Mouse (Mus musculus): ENCODE measurements at regions not wholly inside any gene's neighbourhood (a gene's known extent, or its start where the extent isn't known, plus 50 kb on each side); places are given as distances from the start of the nearest gene placed in this dataset.
A peak's percentile ranks its signal among the peaks of the same experiment; 100 is the strongest.

- no peak for DNase-seq (ENCODE audit: low spot score)
Observed at GRCm38 (mm10) chr5:111506821-111507220, 89.7 kb downstream of the Mn1 start.

GRCm38 (mm10) chr5:111507332-111507731, 90.2 kb downstream of the Mn1 start:
- DNase-seq (ENCODE audit: low spot score), result no peak

- DNase-seq (ENCODE audit: low spot score), result no peak
Observed at GRCm38 (mm10) chr5:111509014-111509561, 91.9 kb downstream of the Mn1 start.

- DNase-seq (ENCODE audit: low spot score), result no peak
Observed at GRCm38 (mm10) chr5:111509575-111510057, 92.5 kb downstream of the Mn1 start.

GRCm38 (mm10) chr5:111510183-111510878, 93.2 kb downstream of the Mn1 start:
- DNase-seq (ENCODE audit: low spot score), result peak; percentile 37

GRCm38 (mm10) chr5:111510879-111511231, 93.7 kb downstream of the Mn1 start:
- no peak for DNase-seq (ENCODE audit: low spot score)

- no peak for DNase-seq (ENCODE audit: low spot score)
Observed at GRCm38 (mm10) chr5:111511982-111512381, 94.8 kb downstream of the Mn1 start.

GRCm38 (mm10) chr5:111513976-111514375, 96.8 kb downstream of the Mn1 start:
- no peak for DNase-seq (ENCODE audit: low spot score)

GRCm38 (mm10) chr5:111519059-111519458, 101.9 kb downstream of the Mn1 start:
- no peak for DNase-seq (ENCODE audit: low spot score)

- DNase-seq (ENCODE audit: low spot score), result no peak
Observed at GRCm38 (mm10) chr5:111519500-111520041, 102.4 kb downstream of the Mn1 start.

GRCm38 (mm10) chr5:111521866-111522265, 104.7 kb downstream of the Mn1 start:
- no peak for DNase-seq (ENCODE audit: low spot score)

GRCm38 (mm10) chr5:111522586-111522985, 105.4 kb downstream of the Mn1 start:
- DNase-seq (ENCODE audit: low spot score), result no peak

- DNase-seq (ENCODE audit: low spot score), result no peak
Observed at GRCm38 (mm10) chr5:111527741-111528140, 110.6 kb downstream of the Mn1 start.

- DNase-seq (ENCODE audit: low spot score), result no peak
Observed at GRCm38 (mm10) chr5:111529096-111529495, 111.9 kb downstream of the Mn1 start.

GRCm38 (mm10) chr5:111530628-111531524, 113.7 kb downstream of the Mn1 start:
- DNase-seq (ENCODE audit: low spot score), result no peak

GRCm38 (mm10) chr5:111532446-111533035, 115.4 kb downstream of the Mn1 start:
- DNase-seq (ENCODE audit: low spot score), result no peak

GRCm38 (mm10) chr5:111535978-111536377, 118.8 kb downstream of the Mn1 start:
- no peak for DNase-seq (ENCODE audit: low spot score)

GRCm38 (mm10) chr5:111538560-111539450, 121.6 kb downstream of the Mn1 start:
- DNase-seq (ENCODE audit: low spot score), result no peak

- DNase-seq (ENCODE audit: low spot score), result no peak
Observed at GRCm38 (mm10) chr5:111540486-111540885, 123.3 kb downstream of the Mn1 start.

- no peak for DNase-seq (ENCODE audit: low spot score)
Observed at GRCm38 (mm10) chr5:111542077-111542476, 124.9 kb downstream of the Mn1 start.

Measured in layer of hippocampus, adult 11-12 months (tissue).